Mouse (Mus musculus): ENCODE measurements around the gene Ireb2.
"Not testable (repeated sequence)": the region's sequence is repeated elsewhere in the genome, so short reads cannot be mapped to it uniquely, and the experiment has no call there.

Gene Ireb2

DNA sequence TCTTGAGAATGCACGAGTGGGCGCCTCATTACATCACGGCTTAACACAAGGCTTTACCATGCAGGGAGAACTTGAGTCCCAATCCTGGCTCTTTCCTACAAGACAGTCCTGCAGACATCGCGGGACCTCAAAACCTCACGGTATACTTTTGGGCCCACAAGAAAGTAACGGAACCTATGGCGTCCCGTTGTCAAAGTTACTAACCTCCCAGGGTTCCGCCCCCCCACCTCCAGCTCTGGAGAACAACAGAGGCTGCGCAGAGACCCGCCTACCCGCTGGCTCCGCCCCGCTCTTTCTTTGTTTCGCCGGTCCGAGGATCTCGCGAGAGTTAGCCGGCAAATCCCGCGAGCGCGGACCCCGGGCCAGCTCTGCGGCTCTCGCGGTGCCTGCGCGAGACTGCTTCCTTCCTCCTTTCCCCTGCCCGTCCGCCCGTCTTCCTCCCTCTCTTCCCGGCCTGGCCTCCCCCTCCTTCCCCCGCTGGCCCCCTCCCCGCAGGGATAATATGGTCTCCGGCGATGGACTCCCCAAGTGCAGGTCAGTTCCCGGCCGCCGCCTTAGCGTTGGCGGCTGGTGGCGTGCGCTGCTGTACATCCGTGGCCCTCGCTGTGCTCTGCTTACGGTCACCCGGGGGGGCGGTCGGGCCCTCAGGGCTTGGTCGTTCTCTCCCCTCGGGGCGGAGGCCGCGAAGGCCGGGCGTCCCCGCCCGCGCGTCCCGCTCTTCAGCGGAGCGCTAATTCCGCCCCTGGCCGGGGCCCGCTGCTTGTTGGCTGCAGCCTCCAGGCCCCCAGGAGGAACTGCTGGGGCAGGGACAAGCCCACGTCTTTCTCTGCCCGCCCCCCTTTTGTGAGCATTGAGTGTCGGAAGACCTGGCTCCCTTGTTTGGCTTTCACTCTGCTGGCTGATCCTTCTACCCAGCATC is at the start of gene Ireb2:
Ireb2 (plus strand) TSS at position 427 of the 919 bp plus-strand sequence.
- peak; percentile 100 for DNase-seq (ENCODE audit: low spot score)

DNA sequence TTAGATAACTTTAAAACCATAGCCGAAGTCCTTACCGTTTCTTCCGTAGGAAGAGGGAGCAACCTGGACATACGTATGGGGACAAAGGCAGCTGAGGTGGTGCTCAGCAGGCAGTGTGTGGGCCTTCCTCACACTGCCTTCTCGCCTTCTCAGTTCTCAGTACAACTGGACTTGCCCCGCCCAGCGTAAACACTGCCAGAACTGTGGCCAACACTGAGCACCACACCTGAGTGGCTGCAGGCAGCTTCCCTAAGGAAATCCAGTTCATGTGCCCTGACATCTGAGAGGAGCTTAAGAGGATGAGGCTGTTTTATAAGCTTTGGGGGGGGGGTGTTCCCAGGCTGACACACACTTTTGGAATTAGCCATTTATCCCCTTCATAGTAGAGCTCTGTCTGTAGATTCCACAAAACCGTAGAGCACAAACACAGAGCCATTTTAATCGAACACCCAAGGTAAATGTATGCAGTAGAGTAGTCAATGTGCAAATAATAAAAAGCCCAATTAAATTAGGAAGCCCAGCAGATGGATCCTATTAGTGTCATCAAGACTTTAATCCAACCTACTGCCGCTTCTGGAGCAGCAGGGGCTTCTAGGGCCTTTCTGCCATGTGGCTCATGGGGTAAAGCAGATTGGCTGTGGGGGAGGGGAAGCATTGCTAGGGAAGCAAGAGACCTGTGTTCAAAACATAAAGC is 46.9 kb upstream of the Ireb2 start:
- DNase-seq (ENCODE audit: low spot score) = peak; percentile 8

DNA sequence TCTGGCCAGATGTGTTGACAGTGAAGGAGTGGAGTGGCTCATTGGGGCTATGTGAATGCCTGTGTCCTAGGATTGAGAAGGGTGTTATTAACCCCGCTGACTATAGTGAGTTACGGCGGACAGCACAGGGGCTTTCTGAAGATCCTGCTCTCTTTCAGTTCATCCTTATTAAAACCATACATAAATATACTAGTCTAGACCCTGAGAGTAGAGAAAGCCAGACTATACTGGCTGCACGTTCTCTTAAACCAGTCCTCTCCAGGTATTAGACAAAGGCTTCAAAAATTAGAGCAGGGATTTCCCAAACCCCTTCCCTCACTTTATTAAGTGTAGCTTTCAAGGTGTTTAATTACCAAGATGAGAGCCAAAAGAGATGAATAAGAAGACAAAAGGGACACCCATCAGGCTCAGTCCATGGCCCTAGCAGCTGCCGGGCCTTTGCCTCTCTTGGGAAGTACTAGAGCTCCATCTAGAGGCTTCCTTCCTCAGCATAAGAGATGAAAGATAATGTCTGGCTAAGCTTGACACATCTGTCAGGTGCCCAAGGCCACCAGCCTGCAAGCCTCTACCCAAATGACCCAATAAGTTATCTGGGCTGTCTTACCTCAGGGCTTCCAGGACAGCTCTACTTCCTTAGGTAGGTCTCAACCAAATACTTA is 42.0 kb upstream of the Ireb2 start:
- DNase-seq (ENCODE audit: low spot score) = peak; percentile 39

DNA sequence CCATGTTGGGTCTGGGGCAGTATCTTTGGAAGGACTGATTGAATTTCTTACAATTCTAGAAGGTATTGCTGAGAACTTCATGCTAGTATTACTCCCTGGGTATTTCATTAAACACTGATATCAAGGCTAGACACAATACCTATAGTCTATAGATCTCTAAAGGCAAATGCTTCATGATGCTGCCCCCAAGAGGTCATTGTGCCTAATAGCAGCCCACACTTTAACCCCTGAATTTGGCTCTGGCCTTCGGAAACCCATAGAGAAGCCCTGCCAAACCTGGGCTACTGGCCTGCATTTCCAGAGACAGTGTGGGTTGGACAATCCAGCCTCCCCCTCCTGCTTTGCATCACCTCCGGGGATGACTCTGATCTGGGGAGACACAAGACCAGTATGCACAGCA is 33.8 kb upstream of the Ireb2 start:
- no peak for DNase-seq (ENCODE audit: low spot score)

- peak; percentile 56 for DNase-seq (ENCODE audit: low spot score)
Measured at GRCm38 (mm10) chr9:54830624-54831023, 33.0 kb upstream of the Ireb2 start.

DNA sequence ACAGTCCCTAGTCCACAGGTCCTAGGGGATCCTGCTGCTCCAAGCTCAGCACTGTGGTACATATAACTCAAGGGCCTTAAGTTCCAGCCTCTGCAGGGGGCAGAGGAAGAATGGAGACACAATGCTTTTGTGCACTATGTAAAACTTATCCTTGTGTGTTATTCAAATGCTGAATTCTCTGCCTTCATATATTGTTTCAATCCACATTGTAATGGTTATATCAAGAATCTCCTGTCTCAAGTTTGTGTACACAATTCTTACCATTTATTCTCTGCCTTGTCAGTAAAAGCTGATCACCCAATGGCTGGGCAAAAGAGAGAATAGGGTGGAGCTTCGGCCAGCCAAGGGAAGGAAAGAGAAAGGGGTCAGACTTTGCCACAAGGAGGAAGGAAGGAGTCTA is 29.8 kb upstream of the Ireb2 start:
- DNase-seq (ENCODE audit: low spot score) = no peak

DNA sequence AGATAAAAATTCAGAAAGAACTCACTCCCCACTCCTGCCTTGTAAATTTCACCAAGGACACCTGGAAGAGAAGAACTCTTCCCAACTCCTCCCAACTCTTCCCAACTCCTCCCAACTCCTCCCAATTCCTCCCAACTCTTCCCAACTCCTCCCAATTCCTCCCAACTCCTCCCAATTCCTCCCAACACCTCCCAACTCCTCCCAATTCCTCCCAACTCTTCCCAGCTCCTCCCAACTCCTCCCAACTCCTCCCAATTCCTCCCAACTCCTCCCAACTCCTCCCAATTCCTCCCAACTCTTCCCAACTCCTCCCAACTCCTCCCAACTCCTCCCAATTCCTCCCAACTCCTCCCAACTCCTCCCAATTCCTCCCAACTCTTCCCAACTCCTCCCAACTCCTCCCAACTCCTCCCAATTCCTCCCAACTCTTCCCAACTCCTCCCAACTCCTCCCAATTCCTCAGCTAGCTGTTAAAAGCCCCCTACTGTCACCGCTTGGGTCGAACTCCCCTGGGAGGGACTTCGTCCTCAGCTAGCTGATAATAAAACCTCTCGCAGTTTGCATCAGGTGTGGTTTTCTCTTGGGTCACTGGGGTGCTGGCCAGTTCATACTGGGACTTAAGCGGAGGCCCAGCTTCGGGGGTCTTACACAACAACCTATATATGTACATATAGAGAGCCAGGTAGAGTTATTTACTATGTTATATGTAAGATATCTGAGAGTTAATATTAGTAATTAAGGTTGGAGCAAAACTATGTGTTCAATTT is 27.5 kb upstream of the Ireb2 start:
- not testable (repeated sequence) for DNase-seq (ENCODE audit: low spot score)

DNA sequence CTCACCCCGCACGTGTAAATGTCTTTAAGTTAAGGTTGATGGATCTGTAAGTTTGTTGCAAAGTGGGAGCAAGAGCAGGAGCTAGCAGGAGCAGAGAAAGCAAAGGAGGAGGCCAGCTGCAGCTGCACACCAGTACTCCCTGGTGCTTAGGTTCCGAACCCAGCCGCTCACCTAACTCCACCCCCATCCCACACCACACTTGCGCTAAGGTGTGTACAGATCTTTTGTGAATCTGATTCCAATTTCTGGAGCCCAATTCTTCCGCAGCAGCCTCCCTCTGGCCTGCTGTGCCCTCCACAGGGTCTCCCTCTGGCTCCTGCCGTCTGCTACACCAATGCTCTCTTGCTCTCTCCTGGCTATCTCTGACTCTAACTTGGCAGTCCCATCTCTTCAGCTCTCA is 25.8 kb upstream of the Ireb2 start:
- no peak for DNase-seq (ENCODE audit: low spot score)

GRCm38 (mm10) chr9:54840145-54840544 is 23.4 kb upstream of the Ireb2 start:
- DNase-seq (ENCODE audit: low spot score) = no peak

DNA sequence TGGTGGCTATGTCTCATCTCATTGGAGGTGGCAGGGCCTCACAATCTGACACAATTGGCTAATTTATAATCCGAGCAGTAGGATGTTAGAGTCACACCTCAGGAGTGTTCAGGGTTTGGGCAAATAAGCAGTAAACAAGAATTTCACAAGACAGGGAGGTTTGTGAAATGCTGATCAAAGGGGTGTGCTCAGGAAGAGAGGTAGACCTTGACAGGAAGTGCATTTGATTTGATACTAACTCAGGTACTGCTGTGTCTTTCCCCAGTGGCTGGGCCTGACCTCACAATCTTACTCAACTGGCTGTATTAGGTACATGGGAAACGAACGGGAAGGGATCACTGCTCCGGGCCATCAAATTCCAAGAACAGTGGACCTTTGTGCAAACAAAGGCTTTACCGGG is 21.3 kb upstream of the Ireb2 start:
- DNase-seq (ENCODE audit: low spot score) = no peak

GRCm38 (mm10) chr9:54843887-54844286 is 19.7 kb upstream of the Ireb2 start:
- peak; percentile 9 for DNase-seq (ENCODE audit: low spot score)

DNA sequence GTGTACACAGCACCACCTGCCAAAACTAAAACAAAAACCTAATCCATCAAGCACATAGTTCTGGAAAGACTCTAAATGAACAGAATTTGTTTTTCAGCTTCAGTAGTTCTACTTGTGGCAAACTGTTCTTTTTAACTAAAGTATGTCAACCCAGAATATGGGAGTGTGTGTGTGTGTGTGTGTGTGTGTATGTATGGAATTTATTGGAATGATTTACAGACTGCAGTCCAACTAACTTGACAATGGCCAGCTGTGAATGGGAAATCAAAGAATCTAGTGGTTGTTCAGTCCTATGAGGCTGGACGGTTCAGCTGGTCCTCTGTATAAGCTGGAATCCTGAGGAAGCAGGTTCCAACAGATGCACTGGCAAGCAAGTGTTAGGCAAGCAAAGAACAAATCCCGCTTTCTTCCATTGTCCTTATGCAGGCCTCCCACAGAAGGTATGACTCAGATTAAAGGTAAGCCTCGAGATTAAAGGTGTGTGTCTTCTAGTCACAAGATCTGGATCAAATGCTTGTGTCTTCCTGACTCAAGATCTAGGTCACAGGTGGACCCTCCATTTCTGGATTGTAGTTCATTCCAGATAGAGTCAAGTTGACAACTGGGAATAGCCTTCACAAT is 18.9 kb upstream of the Ireb2 start:
- no peak for DNase-seq (ENCODE audit: low spot score)

- no peak for DNase-seq (ENCODE audit: low spot score)
Measured at GRCm38 (mm10) chr9:54848203-54848602, 15.4 kb upstream of the Ireb2 start.

- not testable (repeated sequence) for DNase-seq (ENCODE audit: low spot score)
Measured at GRCm38 (mm10) chr9:54853036-54853435, 10.6 kb upstream of the Ireb2 start.

- DNase-seq (ENCODE audit: low spot score) = no peak
Measured at GRCm38 (mm10) chr9:54853619-54854018, 10.0 kb upstream of the Ireb2 start.

DNA sequence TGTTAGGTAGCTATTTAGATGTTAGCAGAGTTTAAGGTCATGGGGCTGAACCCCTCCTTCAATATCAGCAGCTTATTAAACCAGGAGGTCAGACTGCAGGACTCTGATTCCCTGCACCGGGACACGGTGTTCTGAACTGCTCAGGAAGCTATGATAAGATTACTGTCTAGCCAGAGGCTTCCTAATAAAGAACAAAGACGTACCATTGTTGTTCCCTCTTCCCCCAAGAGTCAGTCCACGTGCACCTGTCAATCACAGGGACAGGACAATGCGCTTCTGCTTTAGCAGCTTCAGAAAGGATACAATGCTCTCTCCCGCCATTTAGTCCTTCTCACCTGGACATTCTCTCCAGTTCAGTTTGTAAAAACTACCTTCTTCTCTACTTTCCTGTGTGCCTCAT is 8.0 kb upstream of the Ireb2 start:
- DNase-seq (ENCODE audit: low spot score) = no peak

DNA sequence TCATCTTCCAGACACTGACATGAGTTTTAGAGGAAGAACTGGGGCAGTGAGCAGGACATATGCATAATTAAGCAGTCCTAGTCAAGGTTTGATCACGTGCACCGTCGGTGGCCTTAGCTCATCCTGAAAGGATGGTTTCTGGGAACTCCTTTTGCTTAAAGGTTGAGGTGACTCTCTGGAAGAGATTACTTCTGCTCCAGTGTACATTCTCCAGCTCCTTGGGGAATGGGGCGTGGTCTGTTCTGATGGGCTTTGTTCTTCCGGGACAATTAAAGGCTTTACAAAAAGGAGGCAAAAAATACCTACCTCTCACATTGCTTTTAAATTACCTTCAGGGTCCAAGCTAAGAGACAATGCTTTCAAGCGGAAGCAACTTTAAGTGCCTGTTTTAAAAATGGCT is 7.5 kb upstream of the Ireb2 start:
- DNase-seq (ENCODE audit: low spot score) = no peak

DNA sequence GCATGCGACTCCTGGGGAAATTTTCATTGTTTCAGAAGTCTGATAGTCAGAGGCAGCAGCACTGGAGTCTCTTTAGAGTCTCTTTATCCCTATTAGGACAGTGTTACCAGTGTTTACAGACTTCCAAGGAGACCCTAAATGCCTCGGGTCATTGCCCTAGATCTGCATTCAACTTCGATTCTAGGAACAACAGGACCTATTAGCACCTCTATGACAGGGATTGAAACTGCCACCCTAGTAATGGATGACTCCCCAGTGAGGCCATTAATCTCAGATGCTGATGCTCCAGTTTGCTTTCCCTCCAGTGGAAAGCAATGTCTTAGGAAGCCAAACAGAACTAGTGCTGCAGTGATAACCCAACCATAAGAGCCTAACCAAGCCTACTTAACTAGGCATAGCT is 6.1 kb upstream of the Ireb2 start:
- DNase-seq (ENCODE audit: low spot score) = no peak

DNA sequence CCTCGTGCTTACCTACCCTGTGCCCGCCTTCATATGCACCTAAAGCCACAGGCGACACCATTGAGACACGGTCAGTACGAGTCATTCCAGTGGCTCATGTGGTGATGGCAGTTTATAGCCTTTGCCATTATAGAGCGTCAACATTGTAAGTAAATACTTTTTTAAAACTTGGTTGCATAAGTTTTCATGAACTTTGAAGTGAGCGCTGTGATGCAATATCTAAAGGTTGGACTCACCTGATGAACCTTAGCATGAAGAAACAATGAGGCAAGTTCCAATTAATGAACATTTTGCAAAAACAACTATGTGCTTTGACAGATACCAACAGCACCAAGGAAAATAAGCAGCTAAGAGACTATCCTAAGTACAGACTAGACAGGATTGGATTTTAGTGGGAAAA is 3.1 kb upstream of the Ireb2 start:
- DNase-seq (ENCODE audit: low spot score) = no peak

DNA sequence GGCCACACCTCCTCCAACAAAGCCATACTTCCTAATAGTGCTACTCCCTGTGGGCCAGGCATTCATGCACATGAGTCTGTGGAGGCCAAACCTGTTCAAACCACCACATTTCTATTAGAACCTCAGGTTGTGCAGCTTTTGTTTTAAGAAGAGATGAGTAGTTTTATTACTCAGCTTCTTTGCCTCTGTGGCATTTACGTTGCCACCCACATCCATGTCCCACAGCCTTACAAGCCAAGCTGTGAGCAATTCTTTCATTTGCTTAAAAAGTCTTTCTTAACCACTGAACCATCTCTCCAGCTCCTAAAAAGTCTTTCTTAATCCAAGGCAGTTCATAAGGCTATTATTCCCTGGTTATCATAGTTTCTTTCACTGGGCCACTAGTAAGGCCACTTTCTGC is 15.2 kb downstream of the Ireb2 start:
- no peak for DNase-seq (ENCODE audit: low spot score)

- no peak for DNase-seq (ENCODE audit: low spot score)
Measured at GRCm38 (mm10) chr9:54892111-54892510, 28.5 kb downstream of the Ireb2 start.

DNA sequence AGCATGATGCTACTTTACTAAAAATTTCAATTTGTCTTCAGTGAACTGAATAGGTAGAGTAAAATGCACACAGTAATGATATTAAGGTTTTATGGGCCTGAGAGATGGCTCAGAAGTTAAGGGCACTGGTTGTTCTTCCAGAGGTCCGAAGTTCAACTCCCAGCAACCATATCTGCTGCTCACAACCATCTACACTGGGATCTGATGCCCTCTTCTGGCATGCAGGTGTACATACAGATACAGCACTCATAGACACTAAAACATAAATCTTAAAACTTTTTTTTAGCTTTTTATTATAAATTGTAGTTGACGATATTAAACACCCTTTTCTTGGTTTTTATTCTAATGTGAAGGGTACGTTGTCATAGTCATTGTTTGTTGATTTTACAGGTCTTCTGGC is 33.5 kb downstream of the Ireb2 start:
- DNase-seq (ENCODE audit: low spot score) = no peak

Data from urinary bladder, postnatal 14 days (tissue).